Mouse (Mus musculus): Measurements from ENCODE around the gene Zfp563. TPM values are rescaled to one million over a fixed set of nuclear protein-coding genes. Genes with fewer than 3 reads are reported as not detected.

The Zfp563 gene
- polyA plus RNA-seq, 1 experiment = 8.6 TPM

DNA sequence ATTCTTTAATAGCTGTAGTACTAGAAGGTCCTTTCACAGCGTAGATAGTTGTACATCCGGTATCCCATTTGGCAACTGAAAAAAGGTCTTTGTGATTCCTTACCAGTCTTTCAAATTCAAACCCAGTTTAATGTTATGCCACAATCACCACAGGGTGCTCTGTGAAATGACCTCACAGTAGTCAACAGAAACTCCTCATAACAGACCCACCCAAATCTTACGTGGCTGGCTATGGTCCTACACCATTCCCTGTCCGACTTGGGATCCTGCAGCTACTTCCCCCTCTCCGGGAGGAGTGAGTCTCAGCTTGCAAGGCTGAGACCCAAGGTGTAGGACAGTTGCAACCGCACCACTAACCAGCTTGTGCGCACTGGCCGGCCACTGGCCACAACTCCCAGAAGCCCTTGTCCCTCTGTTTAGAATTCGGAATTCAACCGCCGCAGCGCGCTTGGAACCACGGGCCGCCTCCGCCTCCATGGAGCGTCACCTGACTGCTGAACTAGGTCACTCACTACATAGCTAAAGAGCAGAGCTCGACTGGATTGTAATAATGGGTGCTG, 50.2 kb downstream of the Zfp563 start, which contains the start of gene Morc2b:
TSS of gene Morc2b (minus strand) at position 423 of the 560 bp plus-strand sequence.
- Histone ChIP-seq H3K4me1 (ENCODE audit: control insufficient read depth, insufficient read depth, low read length) (no peaks in the 10 kb centered on the region), H3K27ac (ENCODE audit: insufficient read depth, low read length) (no peak within 1 kb of the TSS), H3K4me3 (ENCODE audit: insufficient read depth, low read length) (no peak within 1 kb of the TSS)
- TF ChIP-seq POLR2A (IDR thresholded peaks at IDR 0.05; ENCODE audit: extremely low read depth, insufficient read depth, low read length) = no peak

Other genes with a start within 250 kb of the Zfp563 start
- gene Zfp870, start 197.7 kb upstream of the Zfp563 start, polyA plus RNA-seq (2012; rRNA removed) = 5.2 and 5.5 TPM in 2 replicates
- 17.0 and 18.6 TPM in 2 replicates for gene Cyp4f14, start 172.0 kb upstream of the Zfp563 start, polyA plus RNA-seq (2012; rRNA removed)
- 32.8 and 37.6 TPM in 2 replicates for gene Cyp4f13, start 141.9 kb upstream of the Zfp563 start, polyA plus RNA-seq (2012; rRNA removed)
- gene Zfp472, start 123.5 kb upstream of the Zfp563 start, polyA plus RNA-seq (2012; rRNA removed) = 3.1 and 3.2 TPM in 2 replicates
- 10.6 and 11.4 TPM in 2 replicates for gene Zfp952, start 96.2 kb upstream of the Zfp563 start, polyA plus RNA-seq (2012; rRNA removed)
- gene Zfp763, start 55.9 kb upstream of the Zfp563 start, polyA plus RNA-seq (2012; rRNA removed) = 9.7 and 10.1 TPM in 2 replicates
- gene 4921501E09Rik, start 21.3 kb upstream of the Zfp563 start, polyA plus RNA-seq (2012; rRNA removed) = 0.08 TPM in 1 of 2 replicates, not detected in the other
- 4.6 and 5.2 TPM in 2 replicates for gene Morc2b, start 50.4 kb downstream of the Zfp563 start, polyA plus RNA-seq (2012; rRNA removed)
- not detected in 2 replicates for gene Olfr55, start 79.1 kb downstream of the Zfp563 start, polyA plus RNA-seq (2012; rRNA removed)
- not detected in 2 replicates for gene Olfr239, start 102.0 kb downstream of the Zfp563 start, polyA plus RNA-seq (2012; rRNA removed)
- gene Olfr1564, start 132.4 kb downstream of the Zfp563 start, polyA plus RNA-seq (2012; rRNA removed) = 2.5 and 2.7 TPM in 2 replicates
- 4.9 and 5.0 TPM in 2 replicates for gene Zfp955a, start 165.8 kb downstream of the Zfp563 start, polyA plus RNA-seq (2012; rRNA removed)
- not detected in 2 replicates for gene Olfr63, start 175.4 kb downstream of the Zfp563 start, polyA plus RNA-seq (2012; rRNA removed)
- gene Zfp955b, start 200.2 kb downstream of the Zfp563 start, polyA plus RNA-seq (2012; rRNA removed) = 10.9 and 12.4 TPM in 2 replicates